Mouse (Mus musculus) adrenal gland, postnatal 10 days (tissue): ENCODE results near the gene Ap2a1. TPM values are rescaled to one million over a fixed set of nuclear protein-coding genes. Genes with fewer than 3 reads are reported as not detected.

Experiments
- total RNA-seq, 2 experiments: library from RNA; stranded (reverse); gene quantifications; 2 replicates each; pipeline ENCODE4 v1.2.3; 2021

Ap2a1 gene
- total RNA-seq, 2 experiments from 2014 or later: 83.6 to 93.2 TPM

Other genes starting within 250 kb of the Ap2a1 start
- not detected for gene Izumo2, start 220.8 kb downstream of the Ap2a1 start, total RNA-seq
- gene Vrk3, start 181.1 kb downstream of the Ap2a1 start, total RNA-seq: 10 to 100 TPM; 34.3 to 40.2 TPM
- under 1 TPM; 0.33 to 0.45 TPM for gene Zfp473, start 178.4 kb downstream of the Ap2a1 start, total RNA-seq
- gene Nup62, start 113.4 kb downstream of the Ap2a1 start, total RNA-seq: 10 to 100 TPM; 44.3 to 47.1 TPM
- gene Il4i1, start 113.1 kb downstream of the Ap2a1 start, total RNA-seq: 1 to 10 TPM; 5.2 TPM
- gene Atf5, start 112.8 kb downstream of the Ap2a1 start, total RNA-seq: 100 to 1,000 TPM; 144 to 202 TPM
- 100 to 1,000 TPM in 1 of 2 experiments, 10 to 100 TPM in 1; 92.4 to 109 TPM for gene Akt1s1, start 80.5 kb downstream of the Ap2a1 start, total RNA-seq
- 10 to 100 TPM; 61.9 to 73.1 TPM for gene Tbc1d17, start 80.4 kb downstream of the Ap2a1 start, total RNA-seq
- 10 to 100 TPM; 37.6 to 38.6 TPM for gene Pnkp, start 72.4 kb downstream of the Ap2a1 start, total RNA-seq
- gene Ptov1, start 59.7 kb downstream of the Ap2a1 start, total RNA-seq: 100 to 1,000 TPM; 239 to 266 TPM
- 10 to 100 TPM; 73.7 to 83.7 TPM for gene Med25, start 36.8 kb downstream of the Ap2a1 start, total RNA-seq
- 10 to 100 TPM; 19.5 to 24.8 TPM for gene Fuz, start 33.4 kb downstream of the Ap2a1 start, total RNA-seq
- not detected for gene Tsks, start 13.7 kb upstream of the Ap2a1 start, total RNA-seq
- 10 to 100 TPM in 1 of 2 experiments, 1 to 10 TPM in 1; 9.8 to 15.3 TPM for gene Cpt1c, start 45.4 kb upstream of the Ap2a1 start, total RNA-seq
- gene Prmt1, start 57.1 kb upstream of the Ap2a1 start, total RNA-seq: 100 to 1,000 TPM; 254 to 258 TPM
- 10 to 100 TPM; 80.3 to 89.6 TPM for gene Irf3, start 68.2 kb upstream of the Ap2a1 start, total RNA-seq
- 10 to 100 TPM; 15.8 to 16.2 TPM for gene Bcl2l12, start 69.2 kb upstream of the Ap2a1 start, total RNA-seq
- gene Scaf1, start 86.9 kb upstream of the Ap2a1 start, total RNA-seq: 10 to 100 TPM; 69.6 to 81.1 TPM
- gene Rras, start 88.5 kb upstream of the Ap2a1 start, total RNA-seq: 10 to 100 TPM; 57.6 to 60.2 TPM
- 10 to 100 TPM; 36.9 to 51.9 TPM for gene Prr12, start 123.4 kb upstream of the Ap2a1 start, total RNA-seq
- gene Nosip, start 132.9 kb upstream of the Ap2a1 start, total RNA-seq: 10 to 100 TPM; 39.7 to 45.9 TPM
- gene Prrg2, start 133.2 kb upstream of the Ap2a1 start, total RNA-seq: 10 to 100 TPM; 18.5 to 20.0 TPM
- gene Rcn3, start 162.7 kb upstream of the Ap2a1 start, total RNA-seq: 10 to 100 TPM; 65.2 to 71.2 TPM
- gene Fcgrt, start 174.4 kb upstream of the Ap2a1 start, total RNA-seq: 100 to 1,000 TPM; 169 to 185 TPM
- gene Rps11, start 194.9 kb upstream of the Ap2a1 start, total RNA-seq: 1,000 to 10,000 TPM; 1,283 to 1,295 TPM
- 1,000 to 10,000 TPM; 1,643 to 1,697 TPM for gene Rpl13a, start 199.3 kb upstream of the Ap2a1 start, total RNA-seq
- not detected for gene Gm45713, start 206.7 kb upstream of the Ap2a1 start, total RNA-seq
- gene Flt3l, start 206.9 kb upstream of the Ap2a1 start, total RNA-seq: 10 to 100 TPM in 1 of 2 experiments, 1 to 10 TPM in 1; 9.7 to 18.1 TPM
- 10 to 100 TPM; 59.0 to 68.5 TPM for gene Pih1d1, start 224.8 kb upstream of the Ap2a1 start, total RNA-seq
- 10 to 100 TPM; 50.6 to 68.2 TPM for gene Aldh16a1, start 225.1 kb upstream of the Ap2a1 start, total RNA-seq
- under 1 TPM; 0.18 to 0.42 TPM for gene Slc17a7, start 234.5 kb upstream of the Ap2a1 start, total RNA-seq